9 mouse cellular contexts compared by ENCODE assay signal in genomic region chr3:57448445-57448844, GRCm38 (mm10). TPM values are rescaled to one million over a fixed set of nuclear protein-coding genes. Genes with fewer than 3 reads are reported as not detected.
DNase-seq lines count a peak whose midpoint lies in the region; ATAC-seq lines count a peak whose summit lies in the region.
"Had no signal": no experiment of that assay in that cellular context is flagged by ENCODE, and none has a peak within 500 bp of the region (broad histone marks: within the 10 kb centered on the region; RNA-seq: fewer than 3 reads in every experiment).

No protein-coding gene starts in this region.

- no peak overlapping the region for H3K4me3 ChIP-seq in kidney, embryonic 14.5 days (ENCODE audit: low read length)
- no peak overlapping the region for H3K4me3 ChIP-seq in limb, embryonic 11.5 days (ENCODE audit: low read depth, low read length)
- no peak overlapping the region for H3K4me3 ChIP-seq in neural tube, embryonic 14.5 days (ENCODE audit: low read depth, low read length)

- ATAC-seq in common myeloid progenitor, adult 5-6 weeks (replicated peaks; ENCODE audit: low read depth, poor library complexity, severe bottlenecking), result peak; percentile 82
- peak; percentile 73; the same call in 1 of the 2 replicates for ATAC-seq in kidney, embryonic 14.5 days (ENCODE audit: low FRiP score, low TSS enrichment)
- ATAC-seq in limb, embryonic 11.5 days (ENCODE audit: insufficient number of reproducible peaks, low FRiP score, low TSS enrichment, low read depth), result no peak
- ATAC-seq in neural tube, embryonic 14.5 days (ENCODE audit: low read depth), result peak; percentile 87

- no peaks in the 10 kb centered on the region for H3K36me3 ChIP-seq in kidney, embryonic 14.5 days (ENCODE audit: control insufficient read depth, insufficient read depth, low read length)
- H3K36me3 ChIP-seq in limb, embryonic 11.5 days (ENCODE audit: control insufficient read depth, insufficient read depth, low read length), result no peaks in the 10 kb centered on the region
- no peaks in the 10 kb centered on the region for H3K36me3 ChIP-seq in neural tube, embryonic 14.5 days (ENCODE audit: control insufficient read depth, insufficient read depth, low read length)

- H3K27me3 ChIP-seq in kidney, embryonic 14.5 days (ENCODE audit: control insufficient read depth, insufficient read depth, low read length), result no peaks in the 10 kb centered on the region
- H3K27me3 ChIP-seq in limb, embryonic 11.5 days (ENCODE audit: control insufficient read depth, insufficient read depth, low read length), result no peaks in the 10 kb centered on the region
- no peaks in the 10 kb centered on the region for H3K27me3 ChIP-seq in neural tube, embryonic 14.5 days (ENCODE audit: control insufficient read depth, insufficient read depth, low read length)

- WGBS in kidney, embryonic 14.5 days, result 36% methylated on average over 5 of the region's 5 CpGs
- WGBS in limb, embryonic 11.5 days, result 40% methylated on average over 5 of the region's 5 CpGs
- WGBS in neural tube, embryonic 14.5 days, result 34% methylated on average over 5 of the region's 5 CpGs

- no peak overlapping the region for H3K27ac ChIP-seq in kidney, embryonic 14.5 days (ENCODE audit: low read depth, low read length)
- H3K27ac ChIP-seq in limb, embryonic 11.5 days (replicated peaks; ENCODE audit: low read depth, low read length), result no peak overlapping the region
- H3K27ac ChIP-seq in neural tube, embryonic 14.5 days (ENCODE audit: low read depth, low read length), result no peak overlapping the region

- no peaks in the 10 kb centered on the region for H3K4me1 ChIP-seq in kidney, embryonic 14.5 days (ENCODE audit: control insufficient read depth, insufficient read depth, low read length)
- no peaks in the 10 kb centered on the region for H3K4me1 ChIP-seq in limb, embryonic 11.5 days (ENCODE audit: control insufficient read depth, insufficient read depth, low read length)
- H3K4me1 ChIP-seq in neural tube, embryonic 14.5 days (ENCODE audit: control insufficient read depth, insufficient read depth, low read length), result no peaks in the 10 kb centered on the region

- no peak overlapping the region for H3K4me2 ChIP-seq in kidney, embryonic 14.5 days (replicated peaks; ENCODE audit: low read depth, low read length)
- no peak overlapping the region for H3K4me2 ChIP-seq in limb, embryonic 11.5 days (ENCODE audit: low read depth, severe bottlenecking)
- H3K4me2 ChIP-seq in neural tube, embryonic 14.5 days (ENCODE audit: low read depth, low read length), result no peak overlapping the region

- no peak overlapping the region for H3K9ac ChIP-seq in kidney, embryonic 14.5 days (ENCODE audit: low read depth, low read length)
- H3K9ac ChIP-seq in limb, embryonic 11.5 days (ENCODE audit: low read length), result no peak overlapping the region
- no peak overlapping the region for H3K9ac ChIP-seq in neural tube, embryonic 14.5 days (replicated peaks; ENCODE audit: low read depth, low read length)

- H3K9me3 ChIP-seq in kidney, embryonic 14.5 days (ENCODE audit: control insufficient read depth, low read length), result no peaks in the 10 kb centered on the region
- no peaks in the 10 kb centered on the region for H3K9me3 ChIP-seq in limb, embryonic 11.5 days (ENCODE audit: control insufficient read depth, low read length)
- no peaks in the 10 kb centered on the region for H3K9me3 ChIP-seq in neural tube, embryonic 14.5 days (ENCODE audit: control insufficient read depth, low read length)

- DNase-seq in A20 (ENCODE audit: low read depth, low spot score) (peak; percentile 68), ZHBTc4 (ENCODE audit: low read depth, low spot score) (peak; percentile 79)
- peak; percentile 23 to 45 for DNase-seq in gastrocnemius, adult 8-10 months (ENCODE audit: low spot score in 2 of 2)
- DNase-seq in limb, embryonic 11.5 days (ENCODE audit: low spot score), result peak; percentile 82
- DNase-seq in natural killer cell, adult 2 months (ENCODE audit: low spot score in 2 of 2), result no peak

RNA-seq across cellular contexts. Expression of gene Tm4sf4, which starts 23.3 kb away (rescaled TPM):
- total RNA-seq in common myeloid progenitor, adult 5-6 weeks (2017), result not detected in 2 replicates
- total RNA-seq in gastrocnemius, adult 8-10 months (2022), result not detected
- polyA plus RNA-seq in kidney, embryonic 14.5 days (2014; fragmentation: Nextera tagmentation; extraction: Ambion mirVana), result 0.21 and 0.51 TPM in 2 replicates
- 0.24 TPM in 1 of 2 replicates, not detected in the other for polyA plus RNA-seq in limb, embryonic 11.5 days (2014; fragmentation: Nextera tagmentation; extraction: Ambion mirVana)
- polyA plus RNA-seq in neural tube, embryonic 14.5 days (2014; fragmentation: Nextera tagmentation; extraction: Ambion mirVana), result 1.5 and 1.6 TPM in 2 replicates
- total RNA-seq: gastrocnemius, postnatal 36 days had no signal

Comparison
In these comparisons a context has a peak if more than half of its experiments do, and no peak if none do; other contexts are left out.
1. DNase-seq: peak in A20 (single experiment), ZHBTc4 (single experiment), gastrocnemius, adult 8-10 months (2 of 2) and limb, embryonic 11.5 days (single experiment); none in natural killer cell, adult 2 months (0 of 2).